Mouse (Mus musculus) heart, embryonic 13.5 days (tissue): ENCODE results near the gene Gm44805. TPM values are rescaled to one million over a fixed set of nuclear protein-coding genes. Genes with fewer than 3 reads are reported as not detected.

ENCODE experiments used
- ATAC-seq: fragments of 200-750 bp; cut with Nextera tagmentation; 2 replicates; pipeline ENCODE4 v1.8.0; 2017; ENCODE audit warnings: moderate TSS enrichment; ENCODE audit not compliant: insufficient number of reproducible peaks, low FRiP score, low TSS enrichment; ENCODE audit errors: extremely low read depth
- H3K27ac ChIP-seq: fragments of 300-500 bp; sonication (generic); replicated peaks from 2 replicates; pipeline ENCODE4 v1.5.1; 2015; ENCODE audit warnings: moderate library complexity, mild to moderate bottlenecking, inconsistent platforms
- H3K27me3 ChIP-seq: fragments of 300-500 bp; sonication (generic); replicated peaks from 2 replicates; pipeline ENCODE4 v1.6.1; 2015; ENCODE audit warnings: mild to moderate bottlenecking, inconsistent platforms
- H3K36me3 ChIP-seq: fragments of 300-500 bp; sonication (generic); 2 replicates; pipeline ENCODE4 v1.6.1; 2015; ENCODE audit warnings: mild to moderate bottlenecking, inconsistent platforms
- H3K4me1 ChIP-seq: fragments of 300-500 bp; sonication (generic); 2 replicates; pipeline ENCODE4 v1.6.1; 2015; ENCODE audit warnings: inconsistent platforms
- H3K4me2 ChIP-seq: fragments of 300-500 bp; sonication (generic); 2 replicates; pipeline ENCODE4 v1.6.1; 2015; ENCODE audit warnings: inconsistent platforms, mild to moderate bottlenecking, moderate library complexity
- H3K4me3 ChIP-seq: fragments of 300-500 bp; sonication (generic); 2 replicates; pipeline ENCODE4 v1.5.1; 2015; ENCODE audit warnings: moderate library complexity, mild to moderate bottlenecking, inconsistent platforms
- H3K9ac ChIP-seq: fragments of 300-500 bp; sonication (generic); 2 replicates; pipeline ENCODE4 v1.6.1; 2015; ENCODE audit warnings: inconsistent platforms, mild to moderate bottlenecking, moderate library complexity
- H3K9me3 ChIP-seq: fragments of 300-500 bp; sonication (generic); 2 replicates; pipeline ENCODE4 v1.6.1; 2016; ENCODE audit warnings: inconsistent platforms
- WGBS: fragments of 180-500 bp; shearing (Covaris S2); methylation state at CpG from one replicate; pipeline ENCODE4 v1.1.7; 2015; ENCODE audit warnings: mixed read lengths; 5-methylcytosine and 5-hydroxymethylcytosine counted together
- polyA plus RNA-seq: library from polyadenylated mRNA; unstranded; fragments of >200 nt; fragmentation: Nextera tagmentation; extraction: Ambion mirVana; gene quantifications from 2 replicates; pipeline ENCODE4 v1.2.1, GENCODE M21; 2015

Gm44805 gene
- polyA plus RNA-seq, 1 experiment from 2014 or later, result not detected

DNA sequence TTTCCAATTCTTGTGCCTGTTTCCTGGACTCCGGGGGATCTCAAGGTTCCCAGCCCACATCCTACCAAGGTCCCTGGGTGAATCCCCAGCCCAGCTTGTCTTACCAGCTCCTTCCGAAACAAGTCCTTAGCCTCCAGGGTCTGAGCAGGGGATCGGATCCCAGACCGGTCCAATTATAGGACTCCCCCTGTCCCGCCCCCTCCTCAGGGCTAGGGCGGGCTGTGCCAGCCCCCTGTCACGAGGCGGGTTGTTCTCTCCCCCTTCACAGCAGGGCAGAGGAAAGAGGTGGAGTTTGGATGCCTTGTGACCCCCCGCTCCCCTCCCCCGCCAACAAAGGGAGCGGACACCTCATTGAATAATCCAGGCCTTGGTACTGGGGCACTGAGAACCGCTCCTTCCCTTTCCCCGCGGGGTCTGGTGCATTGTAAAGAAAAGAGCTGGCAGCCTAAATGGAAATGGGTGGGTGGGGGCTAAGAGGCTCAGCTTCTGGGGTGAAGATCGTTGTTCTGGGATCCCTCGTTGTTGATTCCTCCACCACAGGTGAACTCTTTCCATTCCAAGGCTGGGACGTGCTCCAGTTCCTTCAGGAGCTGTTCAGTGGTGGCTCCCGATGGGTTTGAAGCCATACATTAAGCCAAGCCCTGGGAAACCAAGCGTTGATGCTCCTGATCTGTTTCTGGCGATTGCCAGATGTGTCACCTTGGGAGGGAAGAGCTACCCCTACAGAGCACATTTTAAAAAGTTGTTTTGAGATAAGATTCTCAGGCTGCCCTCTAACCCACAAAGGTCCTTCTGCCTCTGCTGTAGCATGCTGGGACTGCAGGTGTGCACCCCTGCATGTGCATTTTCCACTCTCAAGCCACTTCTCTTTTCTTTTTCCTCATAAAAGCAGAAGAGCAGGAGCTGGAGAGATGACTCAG is 17.9 kb upstream of the Gm44805 start, which contains the start of gene Apoe:
Gene Apoe, minus strand, starts transcription at position 282 of the 920 bp plus-strand sequence.
- Histone ChIP-seq H3K27ac (peak within 1 kb of the TSS; percentile 69), H3K4me2 (peak within 1 kb of the TSS; percentile 75), H3K9me3 (no peaks in the 10 kb centered on the region), H3K27me3 (no peaks in the 10 kb centered on the region), H3K36me3 (peaks cover 45% of the 10 kb centered on the region), H3K4me3 (peak within 1 kb of the TSS; percentile 55), H3K4me1 (peaks cover 62% of the 10 kb centered on the region), H3K9ac (peak within 1 kb of the TSS; percentile 80)
- 2% methylated on average over 20 of the region's 20 CpGs for WGBS
- peak; percentile 45; the same call in 1 of the 2 replicates for ATAC-seq

- H3K4me3 ChIP-seq, result peak overlapping the region; percentile 55
- H3K9ac ChIP-seq, result peak overlapping the region; percentile 80
- peaks cover 71% of the 10 kb centered on the region for H3K4me1 ChIP-seq
- H3K27ac ChIP-seq, result peak overlapping the region; percentile 69
- ATAC-seq, result no peak
- H3K36me3 ChIP-seq, result peaks cover 36% of the 10 kb centered on the region
- 2% methylated on average over 28 of the region's 28 CpGs for WGBS
- H3K27me3 ChIP-seq, result no peaks in the 10 kb centered on the region
- peak overlapping the region; percentile 75 for H3K4me2 ChIP-seq
- H3K9me3 ChIP-seq, result no peaks in the 10 kb centered on the region
Measured at GRCm38 (mm10) chr7:19697949-19698906, 17.0 kb upstream of the Gm44805 start.

- Histone ChIP-seq H3K4me3 (peak overlapping the region; percentile 55; the same call in 1 of the 2 replicates), H3K36me3 (peaks cover 18% of the 10 kb centered on the region), H3K4me1 (peaks cover 84% of the 10 kb centered on the region), H3K9ac (no peak overlapping the region), H3K27me3 (no peaks in the 10 kb centered on the region), H3K9me3 (no peaks in the 10 kb centered on the region), H3K4me2 (peak overlapping the region; percentile 75; the same call in 1 of the 2 replicates), H3K27ac (peak overlapping the region; percentile 92)
- ATAC-seq, result no peak
- 86% methylated on average over 34 of the region's 34 CpGs for WGBS
Measured at GRCm38 (mm10) chr7:19696336-19696873, 15.2 kb upstream of the Gm44805 start.

GRCm38 (mm10) chr7:19695881-19696280 is 14.7 kb upstream of the Gm44805 start:
- peak overlapping the region; percentile 92 for H3K27ac ChIP-seq
- H3K4me2 ChIP-seq, result no peak overlapping the region
- H3K36me3 ChIP-seq, result peaks cover 17% of the 10 kb centered on the region
- no peak overlapping the region for H3K4me3 ChIP-seq
- no peak for ATAC-seq
- 68% methylated on average over 6 of the region's 6 CpGs for WGBS
- H3K27me3 ChIP-seq, result no peaks in the 10 kb centered on the region
- H3K9ac ChIP-seq, result no peak overlapping the region
- H3K4me1 ChIP-seq, result peaks cover 81% of the 10 kb centered on the region
- no peaks in the 10 kb centered on the region for H3K9me3 ChIP-seq

- Histone ChIP-seq H3K9me3 (no peaks in the 10 kb centered on the region), H3K36me3 (peaks cover 17% of the 10 kb centered on the region), H3K27ac (peak overlapping the region; percentile 92), H3K9ac (peak overlapping the region; percentile 68; the same call in 1 of the 2 replicates), H3K4me3 (no peak overlapping the region), H3K4me1 (peaks cover 74% of the 10 kb centered on the region), H3K4me2 (peak overlapping the region; percentile 20; the same call in 1 of the 2 replicates), H3K27me3 (no peaks in the 10 kb centered on the region)
- ATAC-seq, result peak; percentile 32; the same call in 1 of the 2 replicates
- WGBS, result 11% methylated on average over 8 of the region's 8 CpGs
Measured at GRCm38 (mm10) chr7:19695213-19695594, 14.0 kb upstream of the Gm44805 start.

DNA sequence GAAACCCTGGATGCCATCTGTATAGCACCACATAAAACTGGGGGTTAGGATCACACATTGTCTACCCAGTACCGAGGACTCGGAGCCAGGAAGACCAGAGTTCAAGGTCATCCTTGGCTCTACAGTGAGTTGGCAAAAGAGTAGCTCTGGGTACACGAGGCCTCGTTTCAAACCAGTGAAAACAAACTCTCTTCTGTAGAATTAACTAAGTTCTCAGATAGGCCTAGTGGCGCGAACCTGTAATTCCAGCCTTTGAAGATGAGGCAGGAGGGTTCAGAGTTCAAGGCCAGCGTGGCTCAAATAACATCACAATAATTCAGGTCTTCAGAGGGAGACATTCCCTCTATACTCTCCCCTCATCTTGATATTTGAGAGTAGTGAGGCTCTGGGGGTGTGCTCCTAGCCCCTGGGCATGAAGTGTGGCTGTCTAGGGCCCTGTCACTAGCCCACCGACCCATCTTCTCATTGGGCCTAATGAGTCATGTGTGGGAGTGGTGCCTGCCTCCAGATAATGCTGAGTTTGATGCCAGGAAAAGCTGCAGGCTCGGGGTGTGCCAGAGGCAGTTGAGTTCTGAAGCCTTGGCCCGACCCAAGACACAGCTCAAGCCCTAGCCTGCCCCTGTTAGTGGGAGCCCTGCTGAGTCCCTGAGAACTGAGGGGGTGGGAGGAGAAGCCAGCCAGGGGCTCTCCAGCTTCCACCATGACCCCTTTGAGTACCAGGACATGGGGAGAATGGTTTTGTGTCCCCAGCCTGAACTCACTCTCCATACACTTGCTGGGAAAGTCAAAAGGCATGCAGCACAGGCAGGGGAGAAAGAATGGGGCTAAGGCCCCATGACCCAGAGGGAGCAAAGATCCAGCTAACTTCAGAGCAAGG is 13.4 kb upstream of the Gm44805 start:
- H3K9ac ChIP-seq, result peak overlapping the region; percentile 68; the same call in 1 of the 2 replicates
- H3K4me3 ChIP-seq, result no peak overlapping the region
- H3K4me2 ChIP-seq, result peak overlapping the region; percentile 20; the same call in 1 of the 2 replicates
- 60% methylated on average over 10 of the region's 10 CpGs for WGBS
- H3K36me3 ChIP-seq, result peaks cover 17% of the 10 kb centered on the region
- peak overlapping the region; percentile 92 for H3K27ac ChIP-seq
- ATAC-seq, result no peak
- no peaks in the 10 kb centered on the region for H3K9me3 ChIP-seq
- H3K27me3 ChIP-seq, result no peaks in the 10 kb centered on the region
- H3K4me1 ChIP-seq, result peaks cover 69% of the 10 kb centered on the region

DNA sequence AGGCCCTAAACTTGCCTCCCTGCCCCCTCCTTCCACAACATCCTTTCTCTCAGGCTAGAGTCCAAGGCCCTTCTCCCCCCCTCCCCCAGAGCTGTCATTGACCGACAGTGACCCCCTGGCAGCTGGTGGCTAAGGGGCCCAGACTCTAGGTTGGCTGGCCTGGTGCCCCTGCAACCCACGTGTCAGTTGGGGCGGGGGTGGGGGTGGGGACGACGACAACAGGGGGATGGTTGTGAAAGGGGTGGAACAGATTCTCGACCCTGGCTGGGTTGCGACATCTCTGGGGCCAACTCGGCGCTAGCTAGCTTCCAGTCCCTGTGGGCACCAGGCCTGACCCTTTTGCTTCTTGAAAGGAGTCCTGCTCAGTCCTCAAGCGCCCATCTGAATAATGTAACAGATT is 12.2 kb upstream of the Gm44805 start:
- Histone ChIP-seq H3K36me3 (peaks cover 17% of the 10 kb centered on the region), H3K9me3 (no peaks in the 10 kb centered on the region), H3K4me1 (peaks cover 58% of the 10 kb centered on the region), H3K4me2 (peak overlapping the region; percentile 22), H3K27me3 (no peaks in the 10 kb centered on the region), H3K4me3 (no peak overlapping the region), H3K9ac (0 out of 2 replicates have a peak overlapping the region, but pooled peaks have one; percentile 42), H3K27ac (peak overlapping the region; percentile 92)
- peak; percentile 19; the same call in 1 of the 2 replicates for ATAC-seq
- 18% methylated on average over 10 of the region's 10 CpGs for WGBS

- peaks cover 14% of the 10 kb centered on the region for H3K36me3 ChIP-seq
- peaks cover 46% of the 10 kb centered on the region for H3K4me1 ChIP-seq
- ATAC-seq, result no peak
- H3K4me3 ChIP-seq, result 0 out of 2 replicates have a peak within 1 kb of the TSS, but pooled peaks have one; percentile 9
- H3K9me3 ChIP-seq, result no peaks in the 10 kb centered on the region
- 47% methylated on average over 28 of the region's 28 CpGs for WGBS
- H3K27me3 ChIP-seq, result no peaks in the 10 kb centered on the region
- peak within 1 kb of the TSS; percentile 42; the same call in 1 of the 2 replicates for H3K9ac ChIP-seq
- H3K27ac ChIP-seq, result peak within 1 kb of the TSS; percentile 92
- H3K4me2 ChIP-seq, result peak within 1 kb of the TSS; percentile 25
Measured at GRCm38 (mm10) chr7:19691873-19692865, 10.9 kb upstream of the Gm44805 start, which contains the start of gene Apoc1. Gene Apoc1, minus strand, starts transcription at chr7:19692660.

GRCm38 (mm10) chr7:19691434-19691833 is 10.2 kb upstream of the Gm44805 start:
- Histone ChIP-seq H3K4me3 (0 out of 2 replicates have a peak overlapping the region, but pooled peaks have one; percentile 9), H3K4me1 (peaks cover 46% of the 10 kb centered on the region), H3K36me3 (peaks cover 6% of the 10 kb centered on the region), H3K27ac (0 out of 2 replicates have a peak overlapping the region, but pooled peaks have one; percentile 12), H3K27me3 (no peaks in the 10 kb centered on the region), H3K4me2 (peak overlapping the region; percentile 25), H3K9ac (no peak overlapping the region), H3K9me3 (no peaks in the 10 kb centered on the region)
- no peak for ATAC-seq
- WGBS, result 69% methylated on average over 6 of the region's 6 CpGs
